Mouse (Mus musculus) NIH3T3 (cell line): ENCODE measurements around the gene Eif1ax.
"Not testable (repeated sequence)": the region's sequence is repeated elsewhere in the genome, so short reads cannot be mapped to it uniquely, and the experiment has no call there.

Source experiments
- DNase-seq: peaks from one replicate; pipeline ENCODE4 v3.0.0-alpha.2; 2012; ENCODE audit warnings: low read depth

The Eif1ax gene

DNA sequence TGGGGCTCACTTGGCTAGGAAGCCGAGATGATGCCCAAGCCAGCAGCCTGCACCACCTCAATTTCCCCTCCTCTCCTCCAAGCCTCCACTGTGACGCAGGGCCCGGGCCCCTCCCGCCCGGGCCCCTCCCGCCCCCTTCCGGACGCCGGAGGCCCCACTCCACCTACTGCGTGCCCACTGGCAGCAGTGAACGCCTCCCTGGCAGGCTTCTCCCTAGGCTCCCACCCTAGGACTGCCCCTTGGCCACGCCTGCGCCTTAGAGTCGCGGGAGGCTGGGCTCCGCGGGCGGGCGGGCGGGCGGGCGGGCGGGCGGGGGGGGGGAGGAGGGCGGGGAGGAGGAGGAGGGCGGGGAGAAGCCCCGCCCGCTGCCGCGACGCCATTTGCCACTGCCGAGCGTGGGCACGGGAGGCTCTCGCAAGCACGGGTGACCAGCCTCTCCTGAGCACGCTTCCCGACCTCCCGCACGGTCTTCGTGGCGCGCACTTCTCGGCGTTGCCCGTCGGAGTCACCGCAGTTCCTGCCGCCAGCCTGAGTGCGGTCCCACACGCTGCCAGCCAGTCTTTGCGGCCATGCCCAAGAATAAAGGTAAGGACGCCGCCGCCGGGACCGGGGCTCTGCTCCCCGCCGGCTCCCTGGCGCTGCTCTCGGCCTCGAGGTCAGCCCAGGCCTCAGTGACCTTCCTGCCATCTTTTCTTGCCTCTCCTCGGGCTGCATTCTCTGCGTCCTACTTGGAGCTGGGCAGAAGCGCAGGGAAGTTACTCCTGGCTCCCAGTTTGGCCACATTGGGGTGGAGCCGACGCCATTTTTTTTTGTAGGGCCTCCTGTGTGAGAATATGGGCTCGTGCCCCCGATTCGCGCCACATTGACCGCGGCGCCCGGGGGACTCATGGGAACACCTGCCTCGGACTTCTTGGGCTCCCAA lies at the start of gene Eif1ax:
Gene Eif1ax, plus strand, starts transcription at position 348 of the 922 bp plus-strand sequence.
- peak; percentile 91 for DNase-seq

DNA sequence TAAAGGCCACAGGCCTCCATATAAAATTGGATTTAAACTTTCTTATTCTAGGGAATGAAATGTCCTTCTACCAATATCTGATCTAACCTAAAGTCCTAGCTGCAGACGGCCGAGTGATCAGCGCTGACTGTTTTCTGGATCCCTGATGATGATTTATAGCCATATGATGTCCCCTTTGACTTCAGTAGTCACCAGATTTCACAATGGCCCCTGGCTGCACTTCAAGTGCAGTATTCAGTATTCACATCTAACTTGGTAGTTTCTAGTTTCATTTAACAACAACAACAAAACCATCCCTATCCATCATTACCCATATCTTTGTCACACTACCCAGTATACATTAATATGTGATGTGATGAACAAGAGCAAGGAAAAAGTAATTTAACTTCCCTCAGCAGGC lies 7.5 kb upstream of the Eif1ax start:
- peak; percentile 38 for DNase-seq

DNA sequence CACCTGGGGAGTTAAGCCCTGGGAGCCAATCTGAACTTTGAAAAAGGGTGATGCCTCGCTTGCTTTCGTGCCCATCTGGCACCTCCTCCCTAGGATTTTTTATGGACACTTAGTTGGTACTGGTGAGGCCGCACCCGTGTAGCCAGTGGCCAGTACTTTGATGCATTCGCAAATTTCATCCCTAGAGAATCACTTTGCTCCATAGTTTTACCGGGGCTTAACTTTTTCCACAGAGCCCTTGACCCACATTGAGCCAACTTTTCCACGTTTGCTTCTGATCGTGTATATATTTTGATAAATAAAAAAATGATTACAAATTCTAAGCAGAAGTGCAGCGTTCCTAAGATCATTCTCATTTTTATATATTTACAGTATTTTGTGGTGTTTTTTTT lies 771 bp downstream of the Eif1ax start:
- DNase-seq: no peak

DNA sequence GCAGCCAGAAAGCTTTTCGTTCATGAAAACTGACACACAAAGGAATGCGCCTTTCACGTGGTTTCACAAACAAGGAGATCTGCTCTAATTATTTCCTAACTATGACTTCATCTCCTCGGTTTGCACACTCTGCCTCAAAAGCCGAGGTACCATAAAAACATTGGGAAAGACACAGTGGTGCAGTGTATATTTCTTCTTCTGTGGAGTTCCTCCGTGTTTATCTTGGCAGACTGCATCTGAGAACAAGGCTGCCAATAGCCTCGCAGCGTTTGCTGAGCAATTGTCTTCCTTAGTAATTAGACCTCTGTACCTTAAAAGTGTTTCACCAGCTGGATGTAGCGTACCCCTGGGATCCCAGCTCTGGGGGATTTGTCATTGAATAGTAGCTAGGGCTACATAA lies 15.1 kb downstream of the Eif1ax start:
- DNase-seq: no peak

DNA sequence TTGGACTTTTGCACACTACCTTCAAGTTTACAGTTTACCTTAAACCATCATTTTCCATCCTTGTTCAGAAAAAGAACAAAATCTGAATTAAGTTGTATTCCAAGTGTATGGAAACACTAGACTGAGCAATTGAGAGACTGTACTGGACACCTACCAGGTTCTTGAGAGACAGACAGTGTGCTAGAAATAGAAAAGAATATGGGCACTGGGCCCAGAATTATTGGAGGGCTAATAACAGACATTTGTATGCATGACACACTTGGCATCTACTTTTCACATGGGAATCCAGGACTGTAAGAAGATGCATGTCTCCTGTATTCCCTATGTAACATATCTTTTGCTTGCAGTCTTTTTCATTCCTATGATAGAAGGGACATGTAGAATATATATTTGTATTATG lies 17.0 kb downstream of the Eif1ax start:
- DNase-seq: peak; percentile 66

DNA sequence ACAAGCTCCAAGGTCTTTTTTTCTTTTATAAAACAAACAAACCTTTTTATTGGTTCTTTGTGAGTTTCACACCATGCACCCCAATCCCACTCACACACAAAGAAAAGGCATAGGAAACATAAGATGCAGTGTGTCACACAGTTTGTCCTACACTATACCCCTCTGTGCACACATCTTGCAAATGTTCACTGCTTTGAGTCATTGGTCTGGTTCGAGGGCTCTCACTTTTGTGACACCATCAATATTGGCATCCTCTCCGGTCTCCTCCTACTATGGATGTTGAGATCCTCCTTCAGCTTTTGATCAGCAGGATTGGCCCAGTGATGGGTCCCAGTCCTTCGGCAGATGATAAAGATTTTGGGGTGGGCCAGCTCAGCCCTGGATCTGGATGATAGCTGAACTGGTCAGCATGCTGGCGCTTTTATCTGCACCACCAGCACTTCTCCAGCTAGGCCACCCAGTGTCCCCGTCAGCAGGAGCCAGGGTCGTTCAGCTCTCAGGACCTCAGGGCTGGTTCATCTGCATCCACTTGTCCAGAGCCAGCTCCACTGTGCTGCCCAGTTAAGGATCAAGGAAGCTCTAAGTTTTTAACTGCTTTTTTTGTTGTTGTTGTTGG lies 18.5 kb downstream of the Eif1ax start:
- no peak for DNase-seq

DNA sequence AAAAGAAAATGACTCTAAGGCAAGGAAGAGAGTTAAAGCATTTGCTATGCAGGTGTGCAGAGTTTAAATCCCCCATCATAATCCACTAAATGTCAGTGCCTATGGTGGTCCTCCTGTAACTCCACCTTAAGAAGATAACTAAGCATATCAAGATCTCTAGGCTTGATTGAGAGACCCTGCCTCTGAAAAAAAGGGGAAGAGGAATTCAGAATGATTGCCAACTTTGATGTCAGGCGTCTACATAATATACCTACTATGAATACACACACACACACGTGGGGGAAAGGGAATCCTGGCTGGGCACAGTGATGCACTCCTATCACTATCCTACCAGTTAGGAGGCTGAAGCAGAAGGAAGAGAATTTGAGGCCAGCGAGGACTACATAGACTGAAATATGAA lies 19.3 kb downstream of the Eif1ax start:
- DNase-seq: no peak

DNA sequence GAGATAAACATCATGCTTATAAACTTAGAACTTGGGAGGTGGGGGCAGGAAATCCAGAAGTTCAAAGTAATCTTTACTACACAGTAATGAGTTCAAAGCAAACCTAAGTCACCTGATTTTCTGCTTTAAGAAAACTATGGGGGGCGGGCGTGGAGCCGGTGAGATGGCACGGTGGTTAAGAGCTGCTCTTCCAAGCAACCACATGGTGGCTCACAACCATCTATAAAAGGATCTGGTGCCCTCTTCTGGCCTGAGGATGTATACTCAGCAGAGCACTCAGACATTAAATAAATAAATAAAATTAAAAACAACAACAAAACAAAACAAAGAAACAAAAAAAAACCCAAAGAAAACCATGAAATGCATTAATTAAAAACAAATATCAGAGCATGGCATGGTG lies 37.3 kb downstream of the Eif1ax start:
- DNase-seq: peak; percentile 60

DNA sequence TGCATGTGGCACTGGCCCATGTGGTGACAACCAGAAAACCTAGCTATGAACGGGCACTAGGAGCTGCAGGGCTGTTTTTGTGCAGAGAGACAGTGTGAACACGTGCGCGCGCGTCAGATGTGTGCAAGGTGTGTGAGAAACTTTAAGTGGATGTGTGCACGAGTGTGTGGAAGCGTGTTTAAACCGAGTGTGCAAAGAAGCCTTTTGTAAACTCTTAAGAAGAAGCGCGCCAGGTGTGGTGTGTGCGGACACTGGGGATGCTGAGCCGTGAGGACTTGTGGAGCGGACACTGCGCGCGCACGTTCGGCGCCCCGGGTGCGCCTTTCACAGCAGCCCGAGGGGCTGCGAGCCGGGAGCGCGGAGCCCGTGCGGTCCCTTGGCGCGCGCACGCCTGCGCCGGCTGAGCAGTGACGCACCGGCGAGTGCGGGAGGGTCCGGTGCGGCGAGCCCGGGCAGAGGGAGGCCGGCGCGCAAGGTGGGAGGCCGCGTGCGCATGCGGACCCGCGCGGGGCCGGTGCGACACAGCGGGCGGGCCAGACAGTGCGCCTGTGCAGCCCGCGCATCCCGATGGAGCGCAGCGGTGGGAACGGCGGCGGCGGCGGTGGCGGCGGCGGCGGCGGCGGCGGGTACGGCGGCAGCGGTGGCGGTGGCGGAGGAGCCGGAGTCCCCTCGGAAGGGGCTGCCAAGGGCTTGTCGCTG lies 42.3 kb downstream of the Eif1ax start, which contains the start of gene Map7d2:
Gene Map7d2, plus strand, starts transcription at position 443 of the 699 bp plus-strand sequence.
- DNase-seq: no peak

DNA sequence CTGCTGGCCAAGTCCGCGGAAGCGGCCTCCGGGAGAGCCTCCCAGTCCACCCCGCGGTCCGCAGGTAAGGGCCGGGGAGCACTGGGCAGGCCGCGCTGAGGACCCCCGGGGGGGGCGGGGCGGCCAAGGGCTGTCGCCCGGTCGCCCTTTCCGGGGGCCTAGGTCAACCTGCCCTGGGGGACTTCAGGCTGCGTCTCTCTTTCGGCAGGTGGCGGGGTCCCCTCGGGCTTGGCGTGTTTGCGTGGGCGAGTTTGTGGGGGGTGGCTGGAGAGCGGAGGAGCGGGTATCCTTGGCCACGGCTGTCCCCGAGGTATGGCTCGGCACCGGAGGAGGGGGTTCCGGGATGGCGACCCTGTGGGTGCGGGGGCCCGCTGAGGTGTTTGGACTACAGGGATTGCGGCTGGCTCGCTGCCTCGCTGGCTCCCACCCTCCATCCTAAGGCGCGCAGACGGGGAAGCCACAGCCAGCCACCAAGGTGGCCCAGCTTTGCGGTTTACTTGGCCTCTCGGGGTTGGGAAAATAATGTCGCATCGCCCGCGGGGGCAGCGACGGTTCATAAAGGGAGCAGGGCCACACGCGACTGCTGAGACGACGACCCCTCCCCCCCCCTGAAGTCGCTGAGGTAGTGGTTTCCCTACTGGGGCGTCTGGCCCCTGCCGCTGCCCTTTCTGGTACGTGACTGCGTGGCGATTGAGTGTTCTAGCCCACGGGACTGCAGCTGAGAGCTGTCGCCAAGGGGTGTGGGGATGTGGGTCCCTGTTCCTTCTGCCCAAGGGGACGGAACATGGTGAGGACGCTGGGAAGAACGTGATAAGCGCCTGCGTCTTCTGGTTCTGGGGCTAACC lies 43.1 kb downstream of the Eif1ax start:
- no peak for DNase-seq

DNA sequence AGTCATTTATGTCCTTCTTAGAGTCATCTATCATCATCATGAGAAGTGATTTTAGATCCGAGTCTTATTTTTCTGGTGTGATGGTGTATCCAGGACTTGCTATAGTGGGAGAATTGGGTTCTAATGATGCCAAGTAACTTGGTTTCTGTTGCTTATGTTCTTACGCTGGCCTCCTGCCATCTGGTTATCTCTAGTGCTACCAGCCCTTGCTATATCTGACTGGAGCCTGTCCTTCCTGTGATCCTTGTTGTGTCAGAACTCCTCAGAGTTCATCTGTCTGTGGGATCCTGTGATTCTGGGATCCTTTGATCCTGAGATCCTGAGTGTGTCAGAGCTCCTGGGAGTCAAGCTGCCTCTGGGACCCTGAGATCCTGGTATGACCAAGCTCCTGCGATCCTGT lies 58.5 kb downstream of the Eif1ax start:
- not testable (repeated sequence) for DNase-seq
